ENCODE assay signal across 11 mouse cellular contexts in genomic region chr16:94041065-94041712, GRCm38 (mm10). TPM values are rescaled to one million over a fixed set of nuclear protein-coding genes. Genes with fewer than 3 reads are reported as not detected.
A peak's percentile ranks its signal among the peaks of the same experiment; 100 is the strongest.
DNase-seq lines count a peak whose midpoint lies in the region; ATAC-seq and TF ChIP-seq lines count a peak whose summit lies in the region.
"Had no signal": no experiment of that assay in that cellular context is flagged by ENCODE, and none has a peak within 500 bp of the region (broad histone marks: within the 10 kb centered on the region; RNA-seq: fewer than 3 reads in every experiment).

No protein-coding gene starts in this region.

- no peak overlapping the region for H3K27ac ChIP-seq in heart, embryonic 12.5 days (ENCODE audit: poor library complexity, severe bottlenecking)
- H3K27ac ChIP-seq in forebrain, embryonic 14.5 days (ENCODE audit: low read depth, low read length) = no peak overlapping the region
- no peak overlapping the region for H3K27ac ChIP-seq in midbrain, embryonic 12.5 days (replicated peaks)

- H3K36me3 ChIP-seq in heart, embryonic 12.5 days = no peaks in the 10 kb centered on the region
- H3K36me3 ChIP-seq in G1E (replicated peaks) = no peaks in the 10 kb centered on the region
- no peaks in the 10 kb centered on the region for H3K36me3 ChIP-seq in forebrain, embryonic 14.5 days (ENCODE audit: control insufficient read depth, insufficient read depth, low read length)
- no peaks in the 10 kb centered on the region for H3K36me3 ChIP-seq in midbrain, embryonic 12.5 days

- H3K27me3 ChIP-seq in heart, embryonic 12.5 days (replicated peaks) = peaks cover 22% of the 10 kb centered on the region
- H3K27me3 ChIP-seq in G1E (ENCODE audit: insufficient read depth, low read length) = peaks cover 7% of the 10 kb centered on the region; the same call in 1 of the 2 replicates
- no peaks in the 10 kb centered on the region; the same call in 1 of the 2 replicates for H3K27me3 ChIP-seq in forebrain, embryonic 14.5 days (replicated peaks; ENCODE audit: control insufficient read depth, insufficient read depth, low read length)
- peaks cover 60% of the 10 kb centered on the region for H3K27me3 ChIP-seq in midbrain, embryonic 12.5 days

- peak overlapping the region; percentile 14 for H3K4me2 ChIP-seq in heart, embryonic 12.5 days
- H3K4me2 ChIP-seq in forebrain, embryonic 14.5 days (ENCODE audit: low read length) = peak overlapping the region; percentile 38
- H3K4me2 ChIP-seq in midbrain, embryonic 12.5 days (replicated peaks) = peak overlapping the region; percentile 41

- H3K9me3 ChIP-seq in heart, embryonic 12.5 days (replicated peaks) = no peaks in the 10 kb centered on the region
- H3K9me3 ChIP-seq in G1E (replicated peaks) = peaks cover 3% of the 10 kb centered on the region; the same call in 1 of the 2 replicates
- H3K9me3 ChIP-seq in forebrain, embryonic 14.5 days (replicated peaks; ENCODE audit: control insufficient read depth, low read length) = no peaks in the 10 kb centered on the region
- no peaks in the 10 kb centered on the region for H3K9me3 ChIP-seq in midbrain, embryonic 12.5 days

- H3K4me3 ChIP-seq in heart, embryonic 12.5 days = 0 out of 2 replicates have a peak overlapping the region, but pooled peaks have one; percentile 3
- H3K4me3 ChIP-seq in G1E (ENCODE audit: low read depth, low read length) = no peak overlapping the region
- H3K4me3 ChIP-seq in forebrain, embryonic 14.5 days (ENCODE audit: low read depth, low read length) = no peak overlapping the region
- H3K4me3 ChIP-seq in midbrain, embryonic 12.5 days = peak overlapping the region; percentile 3; the same call in 1 of the 2 replicates

- H3K9ac ChIP-seq in heart, embryonic 12.5 days = no peak overlapping the region
- H3K9ac ChIP-seq in forebrain, embryonic 14.5 days (ENCODE audit: low read length) = no peak overlapping the region; the same call in 1 of the 2 replicates
- H3K9ac ChIP-seq in midbrain, embryonic 12.5 days (replicated peaks) = no peak overlapping the region

- no peak for TF ChIP-seq CTCF in G1E (IDR thresholded peaks at IDR 0.05; ENCODE audit: low read depth, low read length)

- 43% methylated on average over 18 of the region's 18 CpGs for WGBS in heart, embryonic 12.5 days
- 26% methylated on average over 18 of the region's 18 CpGs for WGBS in forebrain, embryonic 14.5 days
- 28% methylated on average over 18 of the region's 18 CpGs for WGBS in midbrain, embryonic 12.5 days

- intact Hi-C loops in heart, postnatal 25 days (cut with DNase I) = no loop called here

- peaks cover 11% of the 10 kb centered on the region for H3K4me1 ChIP-seq in heart, embryonic 12.5 days (replicated peaks)
- peaks cover 5% of the 10 kb centered on the region; the same call in 1 of the 2 replicates for H3K4me1 ChIP-seq in G1E (ENCODE audit: insufficient read depth, low read depth, low read length)
- peaks cover 10% of the 10 kb centered on the region for H3K4me1 ChIP-seq in forebrain, embryonic 14.5 days (ENCODE audit: control insufficient read depth, insufficient read depth, low read length)
- peaks cover 17% of the 10 kb centered on the region for H3K4me1 ChIP-seq in midbrain, embryonic 12.5 days

- DNase-seq in heart, postnatal 25 days (ENCODE audit: low spot score) = no peak
- DNase-seq in G1E (ENCODE audit: low spot score) (no peak), adipocyte (ENCODE audit: low spot score) (no peak)
- peak; percentile 44 for DNase-seq in forebrain, embryonic 14.5 days (ENCODE audit: low spot score)
- DNase-seq in urinary bladder, postnatal 14 days (ENCODE audit: low spot score) = no peak
- no peak for DNase-seq in spleen, adult 18-20 months
- DNase-seq: kidney, adult 8-10 months had no signal

- no peak for ATAC-seq in heart, embryonic 12.5 days (ENCODE audit: insufficient number of reproducible peaks, low FRiP score)
- 0 out of 2 replicates have a peak, but pooled peaks have one; percentile 34 for ATAC-seq in G1E (ENCODE audit: extremely low read depth, insufficient number of reproducible peaks, low FRiP score, poor library complexity, severe bottlenecking)
- ATAC-seq in forebrain, embryonic 14.5 days = peak; percentile 63
- ATAC-seq in midbrain, embryonic 12.5 days (ENCODE audit: low FRiP score, low read depth) = peak; percentile 70

RNA-seq across cellular contexts. Expression of gene Cldn14, which starts 32.6 kb away (rescaled TPM):
- not detected in 2 replicates for polyA plus RNA-seq in heart, embryonic 12.5 days (2016; fragmentation: Nextera tagmentation; extraction: Ambion mirVana)
- total RNA-seq in heart, postnatal 25 days (2021) = not detected
- total RNA-seq in G1E (2014; fragmentation: Nextera tagmentation) (not detected in 2 replicates), G1E (2017) (0.06 TPM in 1 of 2 replicates, not detected in the other)
- polyA plus RNA-seq in G1E (2012) = not detected in 2 replicates
- not detected in 2 replicates for polyA plus RNA-seq in forebrain, embryonic 14.5 days (2014; fragmentation: Nextera tagmentation; extraction: Ambion mirVana)
- polyA plus RNA-seq in midbrain, embryonic 12.5 days (2016; fragmentation: Nextera tagmentation; extraction: Ambion mirVana) = not detected in 2 replicates
- polyA plus RNA-seq: neural tube, embryonic 14.5 days had no signal

RNA-seq across cellular contexts. Expression of gene Sim2, which starts 43.5 kb away (rescaled TPM):
- not detected in 2 replicates for polyA plus RNA-seq in heart, embryonic 12.5 days (2016; fragmentation: Nextera tagmentation; extraction: Ambion mirVana)
- not detected for total RNA-seq in heart, postnatal 25 days (2021)
- not detected in 2 replicates for total RNA-seq in G1E (2014; fragmentation: Nextera tagmentation)
- total RNA-seq in G1E (2017) = not detected in 2 replicates
- polyA plus RNA-seq in G1E (2012) = not detected in 2 replicates
- 0.12 and 0.29 TPM in 2 replicates for polyA plus RNA-seq in forebrain, embryonic 14.5 days (2014; fragmentation: Nextera tagmentation; extraction: Ambion mirVana)
- polyA plus RNA-seq in midbrain, embryonic 12.5 days (2016; fragmentation: Nextera tagmentation; extraction: Ambion mirVana) = 0.83 and 2.0 TPM in 2 replicates
- polyA plus RNA-seq: liver, embryonic 16.5 days had no signal

Comparison
In these comparisons a context has a peak if more than half of its experiments do, and no peak if none do; other contexts are left out.
1. H3K4me3 ChIP-seq: peak in heart, embryonic 12.5 days (single experiment) and midbrain, embryonic 12.5 days (single experiment); none in G1E (single experiment) and forebrain, embryonic 14.5 days (single experiment).
2. Peak in every context shown above with its lines, with median percentiles within 50 percentile points of each other: H3K4me2 ChIP-seq.